Mouse (Mus musculus) T-cell, adult 2 months (primary cell): ENCODE data around the gene Plxnc1.

ENCODE experiments used
- DNase-seq: peaks from one replicate; pipeline ENCODE4 v3.0.0; 2022; ENCODE audit warnings: low spot score

The Plxnc1 gene

GRCm38 (mm10) chr10:94818781-94819665 lies 125.6 kb downstream of the Plxnc1 start:
- no peak for DNase-seq

GRCm38 (mm10) chr10:94818127-94818526 lies 126.5 kb downstream of the Plxnc1 start:
- no peak for DNase-seq

GRCm38 (mm10) chr10:94811907-94812851 lies 132.5 kb downstream of the Plxnc1 start:
- no peak for DNase-seq

GRCm38 (mm10) chr10:94809946-94810472 lies 134.6 kb downstream of the Plxnc1 start:
- DNase-seq = no peak

GRCm38 (mm10) chr10:94808275-94808674 lies 136.4 kb downstream of the Plxnc1 start:
- no peak for DNase-seq

- no peak for DNase-seq
Observed at GRCm38 (mm10) chr10:94807323-94807722, 137.3 kb downstream of the Plxnc1 start.

- no peak for DNase-seq
Observed at GRCm38 (mm10) chr10:94804909-94805220, 139.8 kb downstream of the Plxnc1 start.

- no peak for DNase-seq
Observed at GRCm38 (mm10) chr10:94804029-94804908, 140.4 kb downstream of the Plxnc1 start.

GRCm38 (mm10) chr10:94800677-94801354 lies 143.8 kb downstream of the Plxnc1 start:
- DNase-seq = no peak

- DNase-seq = no peak
Observed at GRCm38 (mm10) chr10:94799485-94800239, 145.0 kb downstream of the Plxnc1 start.

GRCm38 (mm10) chr10:94798128-94798527 lies 146.5 kb downstream of the Plxnc1 start:
- DNase-seq = no peak

GRCm38 (mm10) chr10:94794666-94795244 lies 149.9 kb downstream of the Plxnc1 start:
- DNase-seq = no peak

- DNase-seq = no peak
Observed at GRCm38 (mm10) chr10:94793914-94794313, 150.7 kb downstream of the Plxnc1 start.

GRCm38 (mm10) chr10:94789205-94789604 lies 155.4 kb downstream of the Plxnc1 start:
- no peak for DNase-seq

- no peak for DNase-seq
Observed at GRCm38 (mm10) chr10:94780618-94781262, 163.9 kb downstream of the Plxnc1 start.

GRCm38 (mm10) chr10:94779319-94779718 lies 165.3 kb downstream of the Plxnc1 start:
- no peak for DNase-seq

GRCm38 (mm10) chr10:94777576-94777975 lies 167.1 kb downstream of the Plxnc1 start:
- no peak for DNase-seq

- no peak for DNase-seq
Observed at GRCm38 (mm10) chr10:94771496-94771895, 173.1 kb downstream of the Plxnc1 start.

GRCm38 (mm10) chr10:94747011-94747410 lies 197.6 kb downstream of the Plxnc1 start:
- DNase-seq = no peak
